Mouse (Mus musculus): ENCODE data around the gene Telo2. TPM values are rescaled to one million over a fixed set of nuclear protein-coding genes. Genes with fewer than 3 reads are reported as not detected.

The Telo2 gene
- polyA plus RNA-seq, 1 experiment from 2014 or later = 8.7 TPM

DNA sequence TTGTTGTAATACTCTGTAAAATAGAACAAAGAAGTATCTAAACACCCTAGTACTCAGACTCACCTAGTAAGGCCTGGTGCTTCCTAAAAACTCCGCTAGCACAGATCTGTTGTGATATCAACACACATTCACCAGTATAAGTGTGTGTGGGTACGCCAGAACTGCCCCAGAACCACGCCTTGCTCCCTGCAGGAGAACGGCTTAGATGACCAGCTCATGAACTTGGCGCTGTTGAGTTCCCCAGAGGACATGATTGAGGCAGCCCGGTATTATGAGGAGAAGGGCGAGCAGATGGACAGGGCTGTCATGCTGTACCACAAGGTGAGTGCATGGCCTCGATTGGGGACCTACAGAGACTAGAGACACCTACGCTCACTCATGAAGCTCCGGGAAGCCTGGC, 25.3 kb downstream of the Telo2 start:
- H3K27ac ChIP-seq (ENCODE audit: low read depth, low read length) = no peak overlapping the region
- no peak for ATAC-seq
- H3K36me3 ChIP-seq (ENCODE audit: control insufficient read depth, insufficient read depth) = peaks cover 15% of the 10 kb centered on the region
- no peaks in the 10 kb centered on the region for H3K27me3 ChIP-seq (replicated peaks; ENCODE audit: control insufficient read depth, insufficient read depth, low read length)
- H3K4me1 ChIP-seq (replicated peaks; ENCODE audit: control insufficient read depth, insufficient read depth, low read length) = no peaks in the 10 kb centered on the region
- H3K4me2 ChIP-seq (replicated peaks; ENCODE audit: low read depth) = no peak overlapping the region
- TF ChIP-seq CTCF (IDR thresholded peaks at IDR 0.05; ENCODE audit: low read depth) = no peak
- no peaks in the 10 kb centered on the region for H3K9me3 ChIP-seq (ENCODE audit: control insufficient read depth)
- no peak overlapping the region for H3K4me3 ChIP-seq (ENCODE audit: low read depth, low read length)
- no peak overlapping the region for H3K9ac ChIP-seq (ENCODE audit: low read depth, low read length)
- WGBS = 90% methylated on average over 10 of the region's 10 CpGs

DNA sequence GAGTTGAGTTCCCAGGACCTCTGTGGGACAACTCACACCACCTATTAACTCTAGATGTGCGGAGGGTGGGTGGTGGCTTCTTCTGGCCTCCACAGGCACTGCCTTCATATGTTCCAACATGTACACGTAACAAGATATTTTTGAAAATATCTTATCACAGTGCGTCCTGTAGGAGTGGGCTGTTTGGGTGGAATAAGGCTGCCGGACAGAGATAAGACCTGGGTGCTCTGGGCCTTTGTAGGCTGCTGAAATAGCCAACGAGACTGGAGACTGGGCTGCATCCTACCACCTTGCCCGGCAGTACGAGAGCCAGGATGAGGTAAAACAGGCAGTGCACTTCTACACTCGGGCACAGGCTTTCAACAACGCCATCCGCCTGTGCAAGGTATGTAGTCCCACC, 26.6 kb downstream of the Telo2 start:
- Histone ChIP-seq H3K4me2 (replicated peaks; ENCODE audit: low read depth) (no peak overlapping the region), H3K9me3 (ENCODE audit: control insufficient read depth) (no peaks in the 10 kb centered on the region), H3K36me3 (ENCODE audit: control insufficient read depth, insufficient read depth) (peaks cover 15% of the 10 kb centered on the region), H3K4me3 (ENCODE audit: low read depth, low read length) (no peak overlapping the region), H3K4me1 (replicated peaks; ENCODE audit: control insufficient read depth, insufficient read depth, low read length) (no peaks in the 10 kb centered on the region), H3K9ac (ENCODE audit: low read depth, low read length) (no peak overlapping the region), H3K27me3 (replicated peaks; ENCODE audit: control insufficient read depth, insufficient read depth, low read length) (no peaks in the 10 kb centered on the region), H3K27ac (ENCODE audit: low read depth, low read length) (no peak overlapping the region)
- no peak for TF ChIP-seq CTCF (IDR thresholded peaks at IDR 0.05; ENCODE audit: low read depth)
- no peak for ATAC-seq
- WGBS = 92% methylated on average over 10 of the region's 10 CpGs

DNA sequence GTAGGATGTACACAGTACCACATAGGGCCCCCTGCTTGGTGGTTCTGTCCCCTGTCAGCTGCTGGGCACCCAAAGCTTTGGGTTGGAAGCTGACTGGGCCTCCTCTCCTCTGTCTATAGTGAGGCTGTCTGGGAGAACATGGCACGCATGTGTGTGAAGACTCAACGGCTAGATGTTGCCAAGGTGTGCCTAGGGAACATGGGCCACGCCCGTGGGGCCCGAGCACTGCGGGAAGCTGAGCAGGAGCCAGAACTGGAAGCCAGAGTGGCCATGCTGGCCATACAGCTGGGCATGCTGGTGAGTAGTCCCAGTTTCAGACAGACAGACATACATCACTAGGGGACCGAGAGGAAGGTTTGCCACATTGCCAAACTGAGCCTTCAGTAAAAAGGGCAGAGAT, 29.0 kb downstream of the Telo2 start:
- H3K36me3 ChIP-seq (ENCODE audit: control insufficient read depth, insufficient read depth) = peaks cover 6% of the 10 kb centered on the region
- H3K4me1 ChIP-seq (replicated peaks; ENCODE audit: control insufficient read depth, insufficient read depth, low read length) = no peaks in the 10 kb centered on the region
- TF ChIP-seq CTCF (IDR thresholded peaks at IDR 0.05; ENCODE audit: low read depth) = no peak
- no peak overlapping the region for H3K4me3 ChIP-seq (ENCODE audit: low read depth, low read length)
- H3K4me2 ChIP-seq (replicated peaks; ENCODE audit: low read depth) = no peak overlapping the region
- ATAC-seq = no peak
- H3K9me3 ChIP-seq (ENCODE audit: control insufficient read depth) = no peaks in the 10 kb centered on the region
- H3K27me3 ChIP-seq (replicated peaks; ENCODE audit: control insufficient read depth, insufficient read depth, low read length) = no peaks in the 10 kb centered on the region
- no peak overlapping the region for H3K27ac ChIP-seq (ENCODE audit: low read depth, low read length)
- 64% methylated on average over 7 of the region's 7 CpGs for WGBS
- no peak overlapping the region for H3K9ac ChIP-seq (ENCODE audit: low read depth, low read length)

GRCm38 (mm10) chr17:25084835-25085385, 30.9 kb downstream of the Telo2 start:
- H3K36me3 ChIP-seq (ENCODE audit: control insufficient read depth, insufficient read depth) = peaks cover 6% of the 10 kb centered on the region; the same call in 1 of the 2 replicates
- no peaks in the 10 kb centered on the region for H3K27me3 ChIP-seq (replicated peaks; ENCODE audit: control insufficient read depth, insufficient read depth, low read length)
- TF ChIP-seq CTCF (IDR thresholded peaks at IDR 0.05; ENCODE audit: low read depth) = no peak
- H3K4me3 ChIP-seq (ENCODE audit: low read depth, low read length) = no peak overlapping the region
- no peak overlapping the region for H3K9ac ChIP-seq (ENCODE audit: low read depth, low read length)
- no peak for ATAC-seq
- no peak overlapping the region for H3K4me2 ChIP-seq (replicated peaks; ENCODE audit: low read depth)
- no peaks in the 10 kb centered on the region for H3K4me1 ChIP-seq (replicated peaks; ENCODE audit: control insufficient read depth, insufficient read depth, low read length)
- H3K9me3 ChIP-seq (ENCODE audit: control insufficient read depth) = no peaks in the 10 kb centered on the region
- WGBS = 77% methylated on average over 13 of the region's 13 CpGs
- H3K27ac ChIP-seq (ENCODE audit: low read depth, low read length) = no peak overlapping the region

- Histone ChIP-seq H3K4me1 (replicated peaks; ENCODE audit: control insufficient read depth, insufficient read depth, low read length) (no peaks in the 10 kb centered on the region), H3K36me3 (ENCODE audit: control insufficient read depth, insufficient read depth) (peaks cover 3% of the 10 kb centered on the region), H3K4me3 (ENCODE audit: low read depth, low read length) (no peak within 1 kb of the TSS), H3K9me3 (ENCODE audit: control insufficient read depth) (no peaks in the 10 kb centered on the region), H3K27ac (ENCODE audit: low read depth, low read length) (peak within 1 kb of the TSS; percentile 81), H3K27me3 (replicated peaks; ENCODE audit: control insufficient read depth, insufficient read depth, low read length) (no peaks in the 10 kb centered on the region), H3K9ac (ENCODE audit: low read depth, low read length) (no peak within 1 kb of the TSS), H3K4me2 (replicated peaks; ENCODE audit: low read depth) (no peak within 1 kb of the TSS; the same call in 1 of the 2 replicates)
- peak; percentile 68 for ATAC-seq
- TF ChIP-seq CTCF (IDR thresholded peaks at IDR 0.05; ENCODE audit: low read depth) = peak; percentile 72
- 44% methylated on average over 7 of the region's 7 CpGs for WGBS
Measured at GRCm38 (mm10) chr17:25083444-25083931, 32.3 kb downstream of the Telo2 start, which contains the start of gene Tmem204. Gene Tmem204, minus strand, starts transcription at chr17:25083591.

DNA sequence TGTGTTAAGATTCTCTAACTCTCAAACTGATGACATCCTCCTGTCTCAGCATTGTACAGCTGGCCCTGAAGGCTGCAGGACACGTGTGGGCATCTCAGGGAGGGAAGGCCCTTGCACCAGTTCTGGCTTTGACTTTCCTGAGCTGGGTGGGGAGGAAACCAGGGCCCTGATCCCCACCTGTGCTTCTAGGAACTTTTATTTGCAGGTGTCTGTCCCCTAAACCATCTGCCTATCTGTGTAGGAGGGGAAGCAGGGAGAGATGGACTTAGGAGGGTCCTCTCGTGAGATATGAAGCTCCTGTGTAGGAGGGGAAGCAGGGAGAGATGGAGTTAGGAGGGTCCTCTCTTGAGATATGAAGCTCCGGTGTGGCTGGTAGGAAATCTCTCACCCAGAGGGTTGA, 32.9 kb downstream of the Telo2 start:
- ATAC-seq = no peak
- H3K27me3 ChIP-seq (replicated peaks; ENCODE audit: control insufficient read depth, insufficient read depth, low read length) = no peaks in the 10 kb centered on the region
- WGBS = 48% methylated on average over 3 of the region's 3 CpGs

More for the DNA sequence above, 32.9 kb downstream of the Telo2 start:
- Histone ChIP-seq H3K9me3 (ENCODE audit: control insufficient read depth) (no peaks in the 10 kb centered on the region), H3K4me2 (replicated peaks; ENCODE audit: low read depth) (no peak overlapping the region), H3K4me3 (ENCODE audit: low read depth, low read length) (no peak overlapping the region), H3K36me3 (ENCODE audit: control insufficient read depth, insufficient read depth) (no peaks in the 10 kb centered on the region; the same call in 1 of the 2 replicates), H3K27ac (ENCODE audit: low read depth, low read length) (peak overlapping the region; percentile 73), H3K9ac (ENCODE audit: low read depth, low read length) (no peak overlapping the region), H3K4me1 (replicated peaks; ENCODE audit: control insufficient read depth, insufficient read depth, low read length) (no peaks in the 10 kb centered on the region)
- TF ChIP-seq CTCF (IDR thresholded peaks at IDR 0.05; ENCODE audit: low read depth) = no peak

Data from intestine, postnatal 0 days (tissue).